Mouse (Mus musculus): ENCODE measurements at regions not wholly inside any gene's neighbourhood (a gene's known extent, or its start where the extent isn't known, plus 50 kb on each side); places are given as distances from the start of the nearest gene placed in this dataset.
A peak's percentile ranks its signal among the peaks of the same experiment; 100 is the strongest.

- intact Hi-C loops (cut with DNase I) = loop anchor here (5.0 kb wide), 1 partner anchor 123 kb away; no protein-coding TSS in a partner anchor
- DNase-seq (ENCODE audit: extremely low spot score in 1 of 2, low spot score in 2 of 2) = no peak
Measured at GRCm38 (mm10) chr3:133999965-134000364, 236.3 kb upstream of the Cxxc4 start.

- intact Hi-C loops (cut with DNase I) = loop anchor here (5.0 kb wide), 1 partner anchor 123 kb away; no protein-coding TSS in a partner anchor
- no peak for DNase-seq (ENCODE audit: extremely low spot score in 1 of 2, low spot score in 2 of 2)
Measured at GRCm38 (mm10) chr3:134000595-134000994, 235.7 kb upstream of the Cxxc4 start.

GRCm38 (mm10) chr3:134014805-134015204 is 221.5 kb upstream of the Cxxc4 start:
- no peak for DNase-seq (ENCODE audit: extremely low spot score in 1 of 2, low spot score in 2 of 2)
- intact Hi-C loops (cut with DNase I) = no loop called here

GRCm38 (mm10) chr3:134015412-134015811 is 220.9 kb upstream of the Cxxc4 start:
- intact Hi-C loops (cut with DNase I) = no loop called here
- DNase-seq (ENCODE audit: extremely low spot score in 1 of 2, low spot score in 2 of 2) = no peak

GRCm38 (mm10) chr3:134033862-134034261 is 202.4 kb upstream of the Cxxc4 start:
- DNase-seq (ENCODE audit: extremely low spot score in 1 of 2, low spot score in 2 of 2) = peak in 1 of 2 experiments; percentile 17
- intact Hi-C loops (cut with DNase I) = no loop called here

- intact Hi-C loops (cut with DNase I) = no loop called here
- DNase-seq (ENCODE audit: extremely low spot score in 1 of 2, low spot score in 2 of 2) = no peak
Measured at GRCm38 (mm10) chr3:134036310-134036934, 199.9 kb upstream of the Cxxc4 start.

GRCm38 (mm10) chr3:134050649-134051048 is 185.6 kb upstream of the Cxxc4 start:
- DNase-seq (ENCODE audit: extremely low spot score in 1 of 2, low spot score in 2 of 2) = no peak
- intact Hi-C loops (cut with DNase I) = no loop called here

- no peak for DNase-seq (ENCODE audit: extremely low spot score in 1 of 2, low spot score in 2 of 2)
- intact Hi-C loops (cut with DNase I) = no loop called here
Measured at GRCm38 (mm10) chr3:134082461-134082860, 153.8 kb upstream of the Cxxc4 start.

- peak; percentile 40 to 62 for DNase-seq (ENCODE audit: extremely low spot score in 1 of 2, low spot score in 2 of 2)
Measured at GRCm38 (mm10) chr3:134099471-134100125, 136.7 kb upstream of the Cxxc4 start.

GRCm38 (mm10) chr3:134102151-134102738 is 134.0 kb upstream of the Cxxc4 start:
- no peak for DNase-seq (ENCODE audit: extremely low spot score in 1 of 2, low spot score in 2 of 2)
- intact Hi-C loops (cut with DNase I) = no loop called here

More at GRCm38 (mm10) chr3:134099471-134100125, 136.7 kb upstream of the Cxxc4 start:
- intact Hi-C loops (cut with DNase I) = no loop called here

- DNase-seq (ENCODE audit: extremely low spot score in 1 of 2, low spot score in 2 of 2) = no peak
- intact Hi-C loops (cut with DNase I) = no loop called here
Measured at GRCm38 (mm10) chr3:134104625-134105024, 131.7 kb upstream of the Cxxc4 start.

GRCm38 (mm10) chr3:134105112-134105511 is 131.2 kb upstream of the Cxxc4 start:
- no peak for DNase-seq (ENCODE audit: extremely low spot score in 1 of 2, low spot score in 2 of 2)
- intact Hi-C loops (cut with DNase I) = no loop called here

GRCm38 (mm10) chr3:134105567-134105966 is 130.7 kb upstream of the Cxxc4 start:
- intact Hi-C loops (cut with DNase I) = no loop called here
- no peak for DNase-seq (ENCODE audit: extremely low spot score in 1 of 2, low spot score in 2 of 2)

- intact Hi-C loops (cut with DNase I) = no loop called here
Measured at GRCm38 (mm10) chr3:134114501-134114900, 121.8 kb upstream of the Cxxc4 start.

GRCm38 (mm10) chr3:134115007-134115406 is 121.3 kb upstream of the Cxxc4 start:
- no peak for DNase-seq (ENCODE audit: extremely low spot score in 1 of 2, low spot score in 2 of 2)
- intact Hi-C loops (cut with DNase I) = no loop called here

More at GRCm38 (mm10) chr3:134114501-134114900, 121.8 kb upstream of the Cxxc4 start:
- DNase-seq (ENCODE audit: extremely low spot score in 1 of 2, low spot score in 2 of 2) = no peak

- no peak for DNase-seq (ENCODE audit: extremely low spot score in 1 of 2, low spot score in 2 of 2)
- intact Hi-C loops (cut with DNase I) = no loop called here
Measured at GRCm38 (mm10) chr3:134118898-134119297, 117.4 kb upstream of the Cxxc4 start.

- no peak for DNase-seq (ENCODE audit: extremely low spot score in 1 of 2, low spot score in 2 of 2)
- intact Hi-C loops (cut with DNase I) = no loop called here
Measured at GRCm38 (mm10) chr3:134124982-134125381, 111.3 kb upstream of the Cxxc4 start.

GRCm38 (mm10) chr3:134130412-134130811 is 105.9 kb upstream of the Cxxc4 start:
- no peak for DNase-seq (ENCODE audit: extremely low spot score in 1 of 2, low spot score in 2 of 2)
- intact Hi-C loops (cut with DNase I) = no loop called here

- DNase-seq (ENCODE audit: extremely low spot score in 1 of 2, low spot score in 2 of 2) = no peak
- intact Hi-C loops (cut with DNase I) = no loop called here
Measured at GRCm38 (mm10) chr3:134145251-134145650, 91.0 kb upstream of the Cxxc4 start.

- DNase-seq (ENCODE audit: extremely low spot score in 1 of 2, low spot score in 2 of 2) = no peak
- intact Hi-C loops (cut with DNase I) = no loop called here
Measured at GRCm38 (mm10) chr3:134145935-134146334, 90.3 kb upstream of the Cxxc4 start.
